Mouse (Mus musculus): ENCODE data around the gene Radil. TPM values are rescaled to one million over a fixed set of nuclear protein-coding genes. Genes with fewer than 3 reads are reported as not detected.

Radil gene
- total RNA-seq (2014; fragmentation: Nextera tagmentation) (not detected in 2 replicates), total RNA-seq (2017) (not detected in 2 replicates)

- peak; percentile 99 for ATAC-seq (replicated peaks; ENCODE audit: low FRiP score, low TSS enrichment, poor library complexity, severe bottlenecking)
Measured at GRCm38 (mm10) chr5:142550706-142551652, at the start of gene Radil. Gene Radil (minus strand): TSS chr5:142551098.

GRCm38 (mm10) chr5:142597648-142598390 is 46.9 kb upstream of the Radil start:
- ATAC-seq (replicated peaks; ENCODE audit: low FRiP score, low TSS enrichment, poor library complexity, severe bottlenecking), result no peak

- no peak for ATAC-seq (replicated peaks; ENCODE audit: low FRiP score, low TSS enrichment, poor library complexity, severe bottlenecking)
Measured at GRCm38 (mm10) chr5:142596723-142597122, 45.8 kb upstream of the Radil start.

GRCm38 (mm10) chr5:142595698-142596097 is 44.8 kb upstream of the Radil start:
- ATAC-seq (replicated peaks; ENCODE audit: low FRiP score, low TSS enrichment, poor library complexity, severe bottlenecking), result no peak

DNA sequence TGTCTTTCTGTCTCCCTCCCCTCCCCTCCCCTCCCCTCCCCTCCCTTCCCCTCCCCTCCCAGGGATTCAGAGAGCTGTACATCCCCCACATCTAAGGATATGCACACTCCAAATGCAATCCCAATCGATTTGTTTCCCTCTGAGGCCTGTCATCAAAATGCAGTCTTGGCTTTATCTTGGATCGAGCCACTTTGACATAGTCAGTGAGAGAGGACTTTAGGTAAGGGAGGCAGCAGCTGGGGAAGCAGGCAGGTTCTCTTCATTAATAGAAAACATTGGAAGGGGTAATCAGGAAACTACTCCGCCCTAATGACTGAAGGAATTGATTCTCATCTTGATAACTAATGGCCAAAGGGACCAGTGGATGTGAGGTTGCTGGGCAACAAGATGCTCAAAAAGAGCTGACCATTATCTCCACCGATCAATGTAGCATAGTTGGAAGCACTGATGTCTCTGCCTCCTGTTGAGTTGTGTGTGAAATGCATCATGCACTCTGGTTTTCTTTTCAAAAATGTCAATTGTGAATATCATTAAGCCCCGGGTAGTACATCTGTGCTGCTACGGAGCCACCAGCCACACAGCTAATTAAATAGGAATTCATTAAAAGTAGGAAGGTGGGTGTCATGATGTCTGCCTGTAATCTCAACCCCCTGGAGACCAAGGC is 40.2 kb upstream of the Radil start:
- ATAC-seq (replicated peaks; ENCODE audit: low FRiP score, low TSS enrichment, poor library complexity, severe bottlenecking), result no peak

DNA sequence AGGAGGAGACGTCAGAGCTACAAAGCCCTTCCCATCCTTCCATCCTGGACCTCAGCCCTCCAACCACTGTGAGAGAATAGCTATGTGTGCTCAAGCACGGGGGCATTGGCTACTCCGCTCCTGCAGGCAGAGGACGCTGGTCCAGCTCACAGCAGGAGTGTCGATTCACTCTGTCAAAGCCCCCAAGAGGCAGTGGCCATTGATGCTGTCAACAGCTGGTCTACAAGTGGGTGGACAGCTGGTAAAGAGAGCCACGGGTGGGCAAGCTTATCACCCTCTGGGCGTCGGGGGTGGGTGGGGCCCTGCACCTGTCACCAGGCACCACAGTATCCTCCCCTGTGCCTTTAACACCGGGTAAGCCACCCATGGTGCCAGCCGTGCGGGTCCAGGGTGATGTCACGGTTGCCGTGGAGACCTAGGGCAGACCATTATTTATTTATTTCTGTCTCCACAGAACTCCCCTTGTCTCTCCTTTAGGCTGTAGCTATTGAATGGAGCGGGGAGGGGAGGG is 32.8 kb upstream of the Radil start:
- ATAC-seq (replicated peaks; ENCODE audit: low FRiP score, low TSS enrichment, poor library complexity, severe bottlenecking), result no peak

DNA sequence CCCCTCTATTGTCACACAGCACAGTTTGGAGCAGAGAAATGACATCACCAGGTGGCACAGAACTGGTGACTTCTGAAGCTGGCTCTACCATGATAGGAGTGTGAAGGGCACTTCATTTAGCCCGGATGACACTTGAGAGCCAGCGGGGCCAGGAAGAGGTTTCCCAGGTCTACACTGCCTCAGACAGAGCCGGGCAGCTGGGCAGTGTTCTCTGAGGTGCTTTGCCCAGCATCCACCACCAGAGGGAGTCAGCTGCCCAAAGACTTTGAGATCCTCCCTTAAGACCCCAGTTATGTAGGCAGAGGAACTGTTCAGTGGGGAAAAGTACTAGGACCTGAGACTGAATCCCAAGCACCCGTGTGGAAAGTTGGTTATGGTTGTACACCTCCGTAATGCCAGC is 30.6 kb upstream of the Radil start:
- peak; percentile 76 for ATAC-seq (replicated peaks; ENCODE audit: low FRiP score, low TSS enrichment, poor library complexity, severe bottlenecking)

DNA sequence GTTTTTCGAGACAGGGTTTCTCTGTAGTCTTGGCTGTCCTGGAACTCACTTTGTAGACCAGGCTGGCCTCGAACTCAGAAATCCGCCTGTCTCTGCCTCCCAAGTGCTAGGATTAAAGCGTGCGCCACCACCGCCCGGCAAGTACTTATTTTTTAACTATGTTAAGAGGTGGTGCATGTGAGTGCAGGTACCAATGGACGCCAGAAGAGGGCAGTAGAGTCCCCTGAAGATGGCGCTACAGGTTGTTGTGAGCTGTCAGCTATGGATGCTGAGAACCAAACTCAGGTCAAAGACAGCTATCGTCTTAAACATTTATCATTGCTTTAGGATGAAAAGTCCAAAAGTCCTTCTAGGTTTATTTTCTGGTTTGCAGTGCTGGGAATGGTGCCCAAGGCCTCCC is 27.3 kb upstream of the Radil start:
- no peak for ATAC-seq (replicated peaks; ENCODE audit: low FRiP score, low TSS enrichment, poor library complexity, severe bottlenecking)

DNA sequence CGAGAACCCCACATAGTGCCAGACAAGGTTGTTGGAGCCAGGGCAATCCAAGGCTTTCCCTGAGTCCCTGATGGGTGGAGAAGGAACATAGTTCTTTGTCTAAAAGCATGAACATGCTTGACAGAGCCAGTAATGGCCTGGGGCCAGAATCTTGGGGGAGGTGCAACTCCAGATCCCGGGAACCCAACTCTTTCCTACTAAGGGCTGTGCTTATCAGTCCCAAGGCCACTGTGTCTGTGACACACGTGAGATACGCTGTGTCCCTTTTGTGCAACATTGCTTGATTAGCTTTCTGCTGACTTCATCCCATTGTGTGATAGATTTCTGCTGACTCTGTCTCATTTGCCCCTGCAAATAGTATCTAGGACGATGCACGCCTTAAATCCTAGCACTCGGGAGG is 25.9 kb upstream of the Radil start:
- ATAC-seq (replicated peaks; ENCODE audit: low FRiP score, low TSS enrichment, poor library complexity, severe bottlenecking), result no peak

DNA sequence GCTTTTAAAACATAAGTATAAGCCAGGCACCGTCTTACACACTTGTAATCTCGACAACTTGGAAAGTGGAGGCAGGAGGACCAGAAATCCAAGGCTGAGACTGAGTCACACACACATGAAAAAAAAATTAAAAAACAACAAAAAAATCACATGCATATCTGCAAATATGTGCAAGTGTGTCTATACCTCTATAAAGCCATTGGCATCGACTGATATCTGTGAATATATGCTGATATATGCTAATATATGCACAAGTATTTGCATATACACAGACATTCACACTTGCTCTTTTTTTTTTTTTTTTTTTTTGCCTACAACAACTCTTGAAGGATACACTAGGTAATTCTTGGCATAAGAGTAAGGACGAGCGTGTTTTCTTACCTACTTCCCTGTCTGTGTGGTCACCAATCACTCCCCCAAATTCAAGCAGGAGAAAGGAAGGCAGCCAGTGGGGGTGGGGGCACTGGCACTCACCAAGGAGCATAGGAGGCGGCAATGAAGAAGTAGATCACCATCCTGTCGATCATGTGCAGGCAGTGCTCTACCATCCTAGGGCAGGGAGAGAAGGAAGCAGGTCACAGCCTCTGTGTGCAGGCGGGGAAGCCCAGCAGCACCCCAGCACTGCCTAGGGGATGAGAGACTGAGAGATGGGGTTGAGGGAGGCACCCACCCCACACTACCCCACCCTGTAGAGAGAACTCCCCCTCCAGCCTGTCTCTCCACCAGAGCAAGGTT is 23.6 kb upstream of the Radil start:
- ATAC-seq (replicated peaks; ENCODE audit: low FRiP score, low TSS enrichment, poor library complexity, severe bottlenecking), result no peak

- ATAC-seq (replicated peaks; ENCODE audit: low FRiP score, low TSS enrichment, poor library complexity, severe bottlenecking), result no peak
Measured at GRCm38 (mm10) chr5:142564606-142565005, 13.7 kb upstream of the Radil start.

GRCm38 (mm10) chr5:142560261-142560660 is 9.4 kb upstream of the Radil start:
- ATAC-seq (replicated peaks; ENCODE audit: low FRiP score, low TSS enrichment, poor library complexity, severe bottlenecking), result no peak

DNA sequence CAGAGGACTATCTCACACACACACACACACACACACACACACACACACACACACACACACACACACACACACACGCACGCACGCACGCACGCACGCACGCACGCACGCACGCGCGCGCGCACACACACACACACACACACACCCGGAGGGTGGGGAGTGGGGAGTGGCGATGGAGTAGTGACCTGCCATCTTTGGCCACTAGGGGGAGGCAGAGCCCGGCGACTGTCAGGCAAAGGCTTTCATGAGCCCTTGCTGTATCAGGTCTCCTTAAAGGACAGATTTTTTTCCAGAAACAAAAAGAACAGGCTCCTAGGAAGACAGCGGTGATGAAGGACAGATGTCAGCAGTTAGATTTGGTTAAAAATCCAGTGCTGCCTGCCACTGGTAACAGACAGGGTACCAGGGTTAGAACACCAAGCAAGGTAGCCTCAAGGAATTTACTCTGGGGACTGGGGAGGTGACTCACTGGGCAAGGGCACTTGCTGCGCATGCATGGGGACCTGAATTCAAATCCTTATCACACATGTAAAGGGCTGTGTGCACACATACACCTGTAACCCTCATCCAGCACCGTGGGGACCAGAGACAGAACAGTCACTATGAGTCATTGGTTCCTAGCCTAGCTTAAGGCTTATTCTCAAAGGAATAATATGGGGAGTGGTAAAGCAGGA is 6.6 kb upstream of the Radil start:
- ATAC-seq (replicated peaks; ENCODE audit: low FRiP score, low TSS enrichment, poor library complexity, severe bottlenecking), result peak; percentile 87

DNA sequence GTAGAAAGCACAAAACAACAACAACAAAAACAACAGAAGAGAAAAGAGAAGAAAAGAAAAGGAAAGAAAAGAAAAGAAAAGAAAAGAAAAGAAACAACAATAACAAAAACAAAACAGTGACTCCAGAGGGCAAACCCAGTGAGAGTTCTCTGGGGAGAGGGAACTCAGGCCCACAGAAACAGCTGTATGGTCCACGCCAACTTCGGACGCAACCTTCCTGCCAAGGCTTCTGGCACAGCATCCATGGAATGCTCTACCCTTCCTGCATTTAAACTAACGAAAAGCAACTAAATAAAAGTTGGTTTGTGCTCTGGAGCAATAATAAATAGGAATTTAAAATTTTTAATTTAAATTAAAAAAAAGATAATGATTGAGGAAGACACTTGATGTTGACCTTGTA is 5.8 kb upstream of the Radil start:
- no peak for ATAC-seq (replicated peaks; ENCODE audit: low FRiP score, low TSS enrichment, poor library complexity, severe bottlenecking)

DNA sequence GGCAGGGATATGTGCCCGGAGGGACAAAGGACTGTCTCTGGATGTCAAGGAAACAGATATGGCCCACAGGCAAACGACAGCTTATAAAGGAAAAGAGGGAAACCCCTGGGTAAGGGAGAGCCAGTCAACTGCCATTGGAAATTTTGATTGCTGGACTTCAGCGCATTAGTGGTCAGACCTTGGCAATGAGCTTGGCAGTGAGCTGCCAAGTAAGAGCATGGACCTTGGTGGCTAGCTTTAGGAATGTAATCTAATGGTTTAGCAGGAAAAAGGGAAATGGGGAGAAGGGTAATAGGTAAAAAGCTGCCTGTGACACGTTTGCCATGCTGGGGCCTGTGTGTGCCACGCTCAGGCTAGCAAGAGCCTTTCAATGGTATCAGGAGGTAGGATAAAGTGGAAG is 5.0 kb upstream of the Radil start:
- ATAC-seq (replicated peaks; ENCODE audit: low FRiP score, low TSS enrichment, poor library complexity, severe bottlenecking), result no peak

GRCm38 (mm10) chr5:142549961-142550705 is 765 bp downstream of the Radil start:
- 0 out of 2 replicates have a peak, but pooled peaks have one; percentile 13 for ATAC-seq (replicated peaks; ENCODE audit: low FRiP score, low TSS enrichment, poor library complexity, severe bottlenecking)

GRCm38 (mm10) chr5:142549441-142549840 is 1.5 kb downstream of the Radil start:
- ATAC-seq (replicated peaks; ENCODE audit: low FRiP score, low TSS enrichment, poor library complexity, severe bottlenecking), result no peak

DNA sequence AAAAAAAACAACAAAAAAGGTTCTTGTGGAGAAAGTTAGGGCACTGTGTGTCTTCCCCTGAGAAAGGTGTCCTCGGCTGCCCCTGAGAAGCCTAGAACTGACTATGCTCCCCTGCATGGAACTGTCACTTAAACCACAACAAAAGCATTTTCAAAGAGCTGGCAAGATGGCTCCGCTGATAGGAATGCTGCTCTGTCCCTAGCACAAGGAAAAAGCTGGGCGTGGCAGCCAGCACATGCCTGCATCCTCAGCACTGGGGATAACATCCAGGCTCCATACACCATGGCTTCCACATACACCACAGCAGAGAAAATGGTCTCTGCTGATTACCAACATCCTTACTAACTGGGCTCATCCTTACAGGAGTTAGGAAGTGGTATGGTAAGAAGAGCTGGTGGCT is 3.8 kb downstream of the Radil start:
- ATAC-seq (replicated peaks; ENCODE audit: low FRiP score, low TSS enrichment, poor library complexity, severe bottlenecking), result no peak
